Mouse (Mus musculus): ENCODE measurements around the gene Ptprd.

GRCm38 (mm10) chr4:77110894-77111293, 1100.9 kb downstream of the Ptprd start:
- no peak for TF ChIP-seq CTCF (IDR thresholded peaks at IDR 0.05; ENCODE audit: control insufficient read depth, insufficient read depth, insufficient read length)
- no peak for TF ChIP-seq USF1 (IDR thresholded peaks at IDR 0.05; ENCODE audit: low read depth)
- no peak for TF ChIP-seq CEBPB (IDR thresholded peaks at IDR 0.05; ENCODE audit: low read depth)
- no peak for TF ChIP-seq MAX (IDR thresholded peaks at IDR 0.05)
- TF ChIP-seq MYOG (IDR thresholded peaks at IDR 0.05; ENCODE audit: control insufficient read depth, extremely low read depth, insufficient read length): no peak
